Mouse (Mus musculus) layer of hippocampus, adult 2 months (tissue): Measurements from ENCODE around the gene Esrrg. TPM values are rescaled to one million over a fixed set of nuclear protein-coding genes. Genes with fewer than 3 reads are reported as not detected.

Source experiments
- DNase-seq, 2 experiments: peaks; one replicate each; pipeline ENCODE4 v3.0.0; 2022; ENCODE audit warnings: low spot score in 2 of 2
- H3K27ac ChIP-seq: fragments of 200-600 bp; 2 replicates; pipeline ENCODE4 v1.8.1; 2022
- H3K4me3 ChIP-seq: fragments of 200-600 bp; 2 replicates; pipeline ENCODE4 v1.8.1; 2022; ENCODE audit warnings: mild to moderate bottlenecking
- CTCF ChIP-seq: fragments of 200-600 bp; conservative IDR thresholded peaks from 2 replicates; pipeline ENCODE4 v1.8.1; 2022; ENCODE audit warnings: antibody characterized with exemption, mild to moderate bottlenecking, moderate library complexity
- total RNA-seq, 2 experiments: library from RNA; stranded (reverse); gene quantifications; 2 replicates each; pipeline ENCODE4 v1.2.3; 2021

Esrrg gene
- total RNA-seq, 2 experiments from 2014 or later, result 10.9 to 12.6 TPM

GRCm38 (mm10) chr1:187842702-187843101 lies 234.1 kb downstream of the Esrrg start:
- TF ChIP-seq CTCF, result no peak
- H3K4me3 ChIP-seq, result no peak overlapping the region
- DNase-seq, result no peak
- H3K27ac ChIP-seq, result no peak overlapping the region

DNA sequence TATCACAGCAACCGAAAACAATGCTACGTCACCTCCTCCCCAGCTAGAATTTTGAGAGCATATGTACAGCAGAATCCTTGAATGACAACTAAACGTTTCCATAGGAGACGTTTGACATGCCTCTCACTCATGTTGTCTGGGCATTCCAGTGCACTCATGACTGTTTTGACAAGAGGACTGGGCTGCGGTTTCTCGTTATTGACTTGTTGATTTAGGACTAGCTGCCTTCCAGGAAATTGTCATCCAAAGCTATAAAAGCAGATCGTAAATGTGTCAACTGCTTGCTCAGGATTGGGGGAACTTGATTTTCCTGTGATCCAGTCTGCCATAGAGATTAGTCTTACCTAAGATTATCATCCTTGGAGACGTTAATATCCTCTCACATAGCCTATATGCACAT lies 245.6 kb downstream of the Esrrg start:
- TF ChIP-seq CTCF, result no peak
- DNase-seq, result no peak
- Histone ChIP-seq H3K27ac (no peak overlapping the region), H3K4me3 (no peak overlapping the region)

DNA sequence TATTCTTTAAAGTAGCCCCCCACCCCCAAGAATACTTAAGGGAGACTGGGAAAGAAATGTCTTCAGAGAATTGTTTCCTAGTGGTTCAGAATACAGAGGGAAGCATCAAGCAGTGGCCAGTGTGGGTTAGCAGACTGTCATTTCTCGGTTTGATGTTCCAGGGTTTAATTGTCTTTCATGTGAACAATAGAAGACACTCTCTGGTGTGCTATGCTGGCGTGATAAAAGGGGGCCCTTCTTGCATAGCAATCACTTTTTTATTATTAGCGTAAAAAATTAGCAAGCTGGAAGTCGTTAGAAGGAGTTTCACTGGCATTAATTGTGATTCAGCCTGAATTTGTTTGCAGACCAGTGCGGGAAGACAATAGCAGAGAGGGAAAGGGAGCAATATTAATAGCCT lies 253.7 kb downstream of the Esrrg start:
- no peak for DNase-seq
- H3K27ac ChIP-seq, result no peak overlapping the region
- no peak for TF ChIP-seq CTCF
- no peak overlapping the region for H3K4me3 ChIP-seq

DNA sequence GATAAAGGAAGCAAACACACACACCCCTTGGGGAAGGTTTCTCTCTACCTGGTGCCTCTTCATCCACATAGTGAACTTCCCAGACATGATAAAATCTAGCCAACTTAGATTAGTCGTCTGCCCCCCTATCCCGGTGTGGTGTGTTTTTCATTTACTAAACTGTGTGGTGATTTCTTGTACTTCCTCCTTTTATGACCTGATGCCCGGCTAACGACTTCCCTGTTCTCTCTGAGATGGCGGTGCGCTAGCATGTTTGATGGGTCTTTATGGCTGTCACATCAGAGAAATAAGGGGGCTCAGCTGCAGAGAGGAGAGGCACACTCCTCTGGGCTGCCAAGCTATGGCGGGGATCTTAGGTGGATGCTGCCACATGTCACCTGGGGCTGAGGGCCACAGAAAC lies 259.8 kb downstream of the Esrrg start:
- no peak for TF ChIP-seq CTCF
- no peak for DNase-seq
- no peak overlapping the region for H3K4me3 ChIP-seq

GRCm38 (mm10) chr1:187872208-187872607 lies 263.6 kb downstream of the Esrrg start:
- no peak for DNase-seq
- H3K4me3 ChIP-seq, result no peak overlapping the region
- TF ChIP-seq CTCF, result no peak
- H3K27ac ChIP-seq, result no peak overlapping the region

More for the DNA sequence above, 259.8 kb downstream of the Esrrg start:
- H3K27ac ChIP-seq, result no peak overlapping the region

- TF ChIP-seq CTCF, result no peak
- Histone ChIP-seq H3K4me3 (no peak overlapping the region), H3K27ac (no peak overlapping the region)
- DNase-seq, result no peak
Observed at GRCm38 (mm10) chr1:187872744-187873143, 264.2 kb downstream of the Esrrg start.

DNA sequence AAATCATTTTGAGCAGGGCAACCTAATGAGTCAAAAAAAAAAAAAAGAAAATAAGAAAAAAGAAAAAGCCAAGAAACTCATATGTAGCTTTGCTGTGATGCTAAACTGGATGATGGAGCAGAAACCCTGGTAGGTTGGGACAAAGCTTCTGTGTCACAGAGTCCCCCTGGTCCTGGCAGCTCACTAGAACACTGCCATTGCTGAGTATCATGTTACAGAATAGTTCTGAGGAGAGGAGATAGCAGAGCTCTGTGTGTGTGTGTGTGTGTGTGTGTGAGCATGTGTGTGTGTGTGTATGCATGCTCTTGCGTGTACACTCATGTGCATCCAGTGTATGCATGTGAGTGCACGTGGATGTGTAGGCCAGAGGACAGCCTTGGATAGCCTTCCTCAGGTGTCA lies 265.2 kb downstream of the Esrrg start:
- Histone ChIP-seq H3K27ac (no peak overlapping the region), H3K4me3 (no peak overlapping the region)

GRCm38 (mm10) chr1:187887270-187887669 lies 278.7 kb downstream of the Esrrg start:
- DNase-seq, result no peak
- no peak overlapping the region for H3K27ac ChIP-seq
- no peak overlapping the region for H3K4me3 ChIP-seq
- no peak for TF ChIP-seq CTCF

More for the DNA sequence above, 265.2 kb downstream of the Esrrg start:
- TF ChIP-seq CTCF, result no peak
- no peak for DNase-seq

- no peak overlapping the region for H3K4me3 ChIP-seq
- H3K27ac ChIP-seq, result no peak overlapping the region
- no peak for DNase-seq
- no peak for TF ChIP-seq CTCF
Observed at GRCm38 (mm10) chr1:187888142-187888541, 279.6 kb downstream of the Esrrg start.

GRCm38 (mm10) chr1:187889096-187889495 lies 280.5 kb downstream of the Esrrg start:
- TF ChIP-seq CTCF, result no peak
- no peak overlapping the region for H3K27ac ChIP-seq
- no peak for DNase-seq
- no peak overlapping the region for H3K4me3 ChIP-seq

DNA sequence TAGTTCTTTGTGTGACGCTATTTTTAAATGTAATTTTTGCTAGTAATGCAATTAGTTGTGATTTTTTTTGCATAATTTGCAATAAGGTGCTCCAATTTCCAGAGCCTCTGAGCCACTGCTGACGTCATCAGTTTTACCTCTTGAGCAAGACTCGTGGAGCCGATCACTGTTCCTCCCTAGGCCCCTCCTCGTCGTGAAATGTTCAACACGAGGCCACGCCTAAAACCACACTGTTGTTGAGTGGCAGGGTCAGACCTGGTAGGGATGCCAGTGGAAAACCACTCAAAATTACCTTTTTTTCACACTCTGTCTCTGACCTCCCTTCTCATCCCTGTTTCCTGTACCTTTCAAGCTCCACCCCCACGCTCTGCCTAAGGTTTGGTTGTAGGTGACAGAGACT lies 282.7 kb downstream of the Esrrg start:
- no peak for DNase-seq
- H3K27ac ChIP-seq, result no peak overlapping the region
- TF ChIP-seq CTCF, result no peak
- no peak overlapping the region for H3K4me3 ChIP-seq

GRCm38 (mm10) chr1:187895459-187895858 lies 286.9 kb downstream of the Esrrg start:
- no peak for DNase-seq
- H3K27ac ChIP-seq, result no peak overlapping the region
- H3K4me3 ChIP-seq, result no peak overlapping the region
- TF ChIP-seq CTCF, result no peak

GRCm38 (mm10) chr1:187896291-187896690 lies 287.7 kb downstream of the Esrrg start:
- no peak overlapping the region for H3K4me3 ChIP-seq
- H3K27ac ChIP-seq, result no peak overlapping the region
- no peak for TF ChIP-seq CTCF
- DNase-seq, result no peak

GRCm38 (mm10) chr1:187896910-187897309 lies 288.3 kb downstream of the Esrrg start:
- Histone ChIP-seq H3K4me3 (no peak overlapping the region), H3K27ac (no peak overlapping the region)
- DNase-seq, result no peak
- no peak for TF ChIP-seq CTCF

DNA sequence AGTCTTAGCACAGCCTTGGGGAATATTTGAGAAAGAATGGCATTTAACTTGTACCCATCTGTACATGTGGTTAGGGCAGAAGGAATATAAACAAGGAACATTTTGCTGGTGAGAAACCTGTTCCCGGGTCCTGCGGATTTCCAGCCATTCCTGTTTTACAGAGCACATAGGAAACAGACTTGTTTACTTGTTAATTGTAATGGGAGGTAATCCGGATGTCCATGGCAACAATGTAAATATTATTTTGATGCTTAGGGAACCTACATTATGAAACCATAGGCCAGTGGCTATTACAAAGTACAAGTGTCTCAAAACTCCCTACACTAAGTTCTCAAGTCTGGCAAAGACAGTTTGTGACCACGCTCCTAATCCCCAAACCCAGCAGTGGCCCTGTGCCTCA lies 290.9 kb downstream of the Esrrg start:
- DNase-seq, result no peak
- Histone ChIP-seq H3K27ac (no peak overlapping the region), H3K4me3 (no peak overlapping the region)
- no peak for TF ChIP-seq CTCF
